ENCODE assay signal across 9 mouse cellular contexts in genomic region chr2:30262840-30263441, GRCm38 (mm10). TPM values are rescaled to one million over a fixed set of nuclear protein-coding genes. Genes with fewer than 3 reads are reported as not detected.
A peak's percentile ranks its signal among the peaks of the same experiment; 100 is the strongest.
DNase-seq lines count a peak whose midpoint lies in the region; ATAC-seq and TF ChIP-seq lines count a peak whose summit lies in the region.
"Had no signal": no experiment of that assay in that cellular context is flagged by ENCODE, and none has a peak within 500 bp of the region (broad histone marks: within the 10 kb centered on the region; RNA-seq: fewer than 3 reads in every experiment).

No protein-coding gene starts in this region.

- WGBS in hindbrain, embryonic 13.5 days = 49% methylated on average over 4 of the region's 4 CpGs
- WGBS in hindbrain, embryonic 11.5 days = 77% methylated on average over 4 of the region's 4 CpGs
- WGBS in hindbrain, postnatal 0 days = 17% methylated on average over 4 of the region's 4 CpGs
- 58% methylated on average over 4 of the region's 4 CpGs for WGBS in midbrain, embryonic 14.5 days
- WGBS in limb, embryonic 10.5 days = 78% methylated on average over 4 of the region's 4 CpGs

- no peak overlapping the region for H3K4me2 ChIP-seq in hindbrain, embryonic 13.5 days
- no peak overlapping the region for H3K4me2 ChIP-seq in hindbrain, embryonic 11.5 days (replicated peaks; ENCODE audit: low read depth, low read length)
- H3K4me2 ChIP-seq in hindbrain, postnatal 0 days (ENCODE audit: low read depth, low read length) = no peak overlapping the region
- H3K4me2 ChIP-seq in midbrain, embryonic 14.5 days (ENCODE audit: low read length) = no peak overlapping the region

- H3K27me3 ChIP-seq in hindbrain, embryonic 13.5 days = no peaks in the 10 kb centered on the region
- H3K27me3 ChIP-seq in hindbrain, embryonic 11.5 days (ENCODE audit: control insufficient read depth, insufficient read depth, low read length) = no peaks in the 10 kb centered on the region
- H3K27me3 ChIP-seq in hindbrain, postnatal 0 days (ENCODE audit: insufficient read depth, low read length) = no peaks in the 10 kb centered on the region
- no peaks in the 10 kb centered on the region for H3K27me3 ChIP-seq in midbrain, embryonic 14.5 days (ENCODE audit: control insufficient read depth, insufficient read depth, low read length)
- H3K27me3 ChIP-seq in limb, embryonic 10.5 days (ENCODE audit: low read depth, poor library complexity, severe bottlenecking) = no peaks in the 10 kb centered on the region

- no peak for DNase-seq in hindbrain, embryonic 11.5 days (ENCODE audit: low spot score)
- DNase-seq in adrenal gland, postnatal 14 days = peak; percentile 80
- peak; percentile 77 to 83 for DNase-seq in cerebellum, postnatal 36 days
- DNase-seq in hindbrain, postnatal 0 days (ENCODE audit: low spot score) = peak; percentile 91
- peak; percentile 78 for DNase-seq in midbrain, embryonic 14.5 days
- no peak for DNase-seq in limb, embryonic 10.5 days (ENCODE audit: low spot score)

- no peak overlapping the region for H3K4me3 ChIP-seq in hindbrain, embryonic 13.5 days
- H3K4me3 ChIP-seq in hindbrain, embryonic 11.5 days (ENCODE audit: low read depth, low read length) = no peak overlapping the region
- no peak overlapping the region for H3K4me3 ChIP-seq in hindbrain, postnatal 0 days (ENCODE audit: low read length)
- H3K4me3 ChIP-seq in midbrain, embryonic 14.5 days (replicated peaks; ENCODE audit: low read depth, low read length) = no peak overlapping the region
- no peak overlapping the region for H3K4me3 ChIP-seq in limb, embryonic 10.5 days

- peak; percentile 57; the same call in 1 of the 2 replicates for ATAC-seq in hindbrain, embryonic 13.5 days (ENCODE audit: low FRiP score)
- ATAC-seq in hindbrain, embryonic 11.5 days (ENCODE audit: low FRiP score) = no peak
- ATAC-seq in hindbrain, postnatal 0 days = peak; percentile 73
- ATAC-seq in midbrain, embryonic 14.5 days (ENCODE audit: low FRiP score, low TSS enrichment) = peak; percentile 53; the same call in 1 of the 2 replicates
- no peak for ATAC-seq in megakaryocyte progenitor cell, adult 5-6 weeks (replicated peaks; ENCODE audit: poor library complexity)

- peaks cover 73% of the 10 kb centered on the region for H3K4me1 ChIP-seq in hindbrain, embryonic 13.5 days (replicated peaks)
- H3K4me1 ChIP-seq in hindbrain, embryonic 11.5 days (replicated peaks; ENCODE audit: control insufficient read depth, insufficient read depth, low read length) = 0 out of 2 replicates have a peak, but pooled peaks cover 2% of the 10 kb centered on the region
- H3K4me1 ChIP-seq in hindbrain, postnatal 0 days (ENCODE audit: insufficient read depth, low read length) = peaks cover 26% of the 10 kb centered on the region
- 0 out of 2 replicates have a peak, but pooled peaks cover 12% of the 10 kb centered on the region for H3K4me1 ChIP-seq in midbrain, embryonic 14.5 days (ENCODE audit: control insufficient read depth, insufficient read depth, low read length)
- H3K4me1 ChIP-seq in limb, embryonic 10.5 days = peaks cover 33% of the 10 kb centered on the region

- H3K9me3 ChIP-seq in hindbrain, embryonic 13.5 days = no peaks in the 10 kb centered on the region
- H3K9me3 ChIP-seq in hindbrain, embryonic 11.5 days (ENCODE audit: control insufficient read depth, low read length) = no peaks in the 10 kb centered on the region
- no peaks in the 10 kb centered on the region for H3K9me3 ChIP-seq in hindbrain, postnatal 0 days (ENCODE audit: low read length)
- no peaks in the 10 kb centered on the region for H3K9me3 ChIP-seq in midbrain, embryonic 14.5 days (ENCODE audit: control insufficient read depth, low read length)
- H3K9me3 ChIP-seq in limb, embryonic 10.5 days (replicated peaks) = no peaks in the 10 kb centered on the region

- H3K27ac ChIP-seq in hindbrain, embryonic 13.5 days = peak overlapping the region; percentile 60
- H3K27ac ChIP-seq in hindbrain, embryonic 11.5 days (ENCODE audit: low read depth, low read length) = no peak overlapping the region
- peak overlapping the region; percentile 48; the same call in 1 of the 2 replicates for H3K27ac ChIP-seq in hindbrain, postnatal 0 days
- no peak overlapping the region for H3K27ac ChIP-seq in midbrain, embryonic 14.5 days (replicated peaks; ENCODE audit: low read depth, low read length)
- no peak overlapping the region for H3K27ac ChIP-seq in limb, embryonic 10.5 days
- H3K27ac ChIP-seq: macrophage had no signal

- peaks cover 79% of the 10 kb centered on the region for H3K36me3 ChIP-seq in hindbrain, embryonic 13.5 days
- peaks cover 12% of the 10 kb centered on the region; the same call in 1 of the 2 replicates for H3K36me3 ChIP-seq in hindbrain, embryonic 11.5 days (ENCODE audit: control insufficient read depth, insufficient read depth, low read length)
- H3K36me3 ChIP-seq in hindbrain, postnatal 0 days (ENCODE audit: insufficient read depth, low read length) = peaks cover 29% of the 10 kb centered on the region; the same call in 1 of the 2 replicates
- peaks cover 70% of the 10 kb centered on the region for H3K36me3 ChIP-seq in midbrain, embryonic 14.5 days (ENCODE audit: control insufficient read depth, insufficient read depth, low read length)
- peaks cover 82% of the 10 kb centered on the region for H3K36me3 ChIP-seq in limb, embryonic 10.5 days

- H3K9ac ChIP-seq in hindbrain, embryonic 13.5 days = no peak overlapping the region
- H3K9ac ChIP-seq in hindbrain, embryonic 11.5 days (ENCODE audit: low read depth, low read length) = no peak overlapping the region
- no peak overlapping the region for H3K9ac ChIP-seq in hindbrain, postnatal 0 days (replicated peaks; ENCODE audit: low read length)
- no peak overlapping the region for H3K9ac ChIP-seq in midbrain, embryonic 14.5 days (replicated peaks; ENCODE audit: low read length)

- no peak for TF ChIP-seq CTCF in hindbrain, postnatal 0 days (IDR thresholded peaks at IDR 0.05; ENCODE audit: low read depth)

RNA-seq across cellular contexts. Expression of gene Phyhd1, which starts 3.1 kb away (rescaled TPM):
- 6.5 and 8.3 TPM in 2 replicates for polyA plus RNA-seq in hindbrain, embryonic 13.5 days (2015; fragmentation: Nextera tagmentation; extraction: Ambion mirVana)
- polyA plus RNA-seq in hindbrain, embryonic 11.5 days (2014; fragmentation: Nextera tagmentation; extraction: Ambion mirVana) = 4.2 and 5.6 TPM in 2 replicates
- 19.8 and 20.4 TPM in 2 replicates for total RNA-seq in adrenal gland, postnatal 14 days (2021)
- 5.6 and 8.9 TPM in 2 replicates for total RNA-seq in hindbrain, postnatal 0 days (2014; rRNA removed)
- 6.2 and 7.4 TPM in 2 replicates for polyA plus RNA-seq in hindbrain, postnatal 0 days (2015; fragmentation: Nextera tagmentation; extraction: Ambion mirVana)
- 4.9 and 6.0 TPM in 2 replicates for polyA plus RNA-seq in midbrain, embryonic 14.5 days (2014; fragmentation: Nextera tagmentation; extraction: Ambion mirVana)
- polyA plus RNA-seq in limb, embryonic 10.5 days (2016; fragmentation: Nextera tagmentation; extraction: Ambion mirVana) = 1.4 and 3.3 TPM in 2 replicates
- total RNA-seq in megakaryocyte progenitor cell, adult 5-6 weeks (2015) = 0.35 and 0.64 TPM in 2 replicates
- total RNA-seq in megakaryocyte progenitor cell, adult 5-6 weeks (2017) = 0.88 and 2.8 TPM in 2 replicates

RNA-seq across cellular contexts. Expression of gene Gm28038, which starts 17.9 kb away (rescaled TPM):
- polyA plus RNA-seq in hindbrain, embryonic 13.5 days (2015; fragmentation: Nextera tagmentation; extraction: Ambion mirVana) = not detected in 2 replicates
- not detected in 2 replicates for polyA plus RNA-seq in hindbrain, embryonic 11.5 days (2014; fragmentation: Nextera tagmentation; extraction: Ambion mirVana)
- total RNA-seq in adrenal gland, postnatal 14 days (2021) = not detected in 2 replicates
- not detected in 2 replicates for total RNA-seq in hindbrain, postnatal 0 days (2014; rRNA removed)
- polyA plus RNA-seq in hindbrain, postnatal 0 days (2015; fragmentation: Nextera tagmentation; extraction: Ambion mirVana) = not detected in 2 replicates
- polyA plus RNA-seq in midbrain, embryonic 14.5 days (2014; fragmentation: Nextera tagmentation; extraction: Ambion mirVana) = not detected in 2 replicates
- polyA plus RNA-seq in limb, embryonic 10.5 days (2016; fragmentation: Nextera tagmentation; extraction: Ambion mirVana) = not detected in 2 replicates
- total RNA-seq in megakaryocyte progenitor cell, adult 5-6 weeks (2015) = not detected in 2 replicates
- not detected in 2 replicates for total RNA-seq in megakaryocyte progenitor cell, adult 5-6 weeks (2017)

RNA-seq across cellular contexts. Expression of gene Gm28035, which starts 22.6 kb away (rescaled TPM):
- 0.10 and 0.36 TPM in 2 replicates for polyA plus RNA-seq in hindbrain, embryonic 13.5 days (2015; fragmentation: Nextera tagmentation; extraction: Ambion mirVana)
- polyA plus RNA-seq in hindbrain, embryonic 11.5 days (2014; fragmentation: Nextera tagmentation; extraction: Ambion mirVana) = 0.06 and 0.07 TPM in 2 replicates
- total RNA-seq in adrenal gland, postnatal 14 days (2021) = 0.63 and 1.7 TPM in 2 replicates
- total RNA-seq in hindbrain, postnatal 0 days (2014; rRNA removed) = 6.8 and 15.1 TPM in 2 replicates
- polyA plus RNA-seq in hindbrain, postnatal 0 days (2015; fragmentation: Nextera tagmentation; extraction: Ambion mirVana) = 0.25 and 0.31 TPM in 2 replicates
- polyA plus RNA-seq in midbrain, embryonic 14.5 days (2014; fragmentation: Nextera tagmentation; extraction: Ambion mirVana) = 0.25 TPM in 1 of 2 replicates, not detected in the other
- polyA plus RNA-seq in limb, embryonic 10.5 days (2016; fragmentation: Nextera tagmentation; extraction: Ambion mirVana) = 0.04 and 0.08 TPM in 2 replicates
- total RNA-seq in megakaryocyte progenitor cell, adult 5-6 weeks (2015) = not detected in 2 replicates
- 0.07 TPM in 1 of 2 replicates, not detected in the other for total RNA-seq in megakaryocyte progenitor cell, adult 5-6 weeks (2017)

RNA-seq across cellular contexts. Expression of gene Dolk, which starts 23.2 kb away (rescaled TPM):
- polyA plus RNA-seq in hindbrain, embryonic 13.5 days (2015; fragmentation: Nextera tagmentation; extraction: Ambion mirVana) = 33.7 TPM in 2 replicates
- 24.0 and 24.1 TPM in 2 replicates for polyA plus RNA-seq in hindbrain, embryonic 11.5 days (2014; fragmentation: Nextera tagmentation; extraction: Ambion mirVana)
- total RNA-seq in adrenal gland, postnatal 14 days (2021) = 46.2 and 48.1 TPM in 2 replicates
- total RNA-seq in hindbrain, postnatal 0 days (2014; rRNA removed) = 43.7 and 50.4 TPM in 2 replicates
- 42.1 and 43.5 TPM in 2 replicates for polyA plus RNA-seq in hindbrain, postnatal 0 days (2015; fragmentation: Nextera tagmentation; extraction: Ambion mirVana)
- 32.2 and 32.7 TPM in 2 replicates for polyA plus RNA-seq in midbrain, embryonic 14.5 days (2014; fragmentation: Nextera tagmentation; extraction: Ambion mirVana)
- polyA plus RNA-seq in limb, embryonic 10.5 days (2016; fragmentation: Nextera tagmentation; extraction: Ambion mirVana) = 26.8 and 27.5 TPM in 2 replicates
- 5.9 TPM in 2 replicates for total RNA-seq in megakaryocyte progenitor cell, adult 5-6 weeks (2015)
- 9.3 and 14.1 TPM in 2 replicates for total RNA-seq in megakaryocyte progenitor cell, adult 5-6 weeks (2017)

RNA-seq across cellular contexts. Expression of gene Nup188, which starts 23.3 kb away (rescaled TPM):
- 21.6 and 24.0 TPM in 2 replicates for polyA plus RNA-seq in hindbrain, embryonic 13.5 days (2015; fragmentation: Nextera tagmentation; extraction: Ambion mirVana)
- 44.5 and 49.9 TPM in 2 replicates for polyA plus RNA-seq in hindbrain, embryonic 11.5 days (2014; fragmentation: Nextera tagmentation; extraction: Ambion mirVana)
- 38.2 and 40.5 TPM in 2 replicates for total RNA-seq in adrenal gland, postnatal 14 days (2021)
- 32.6 and 51.0 TPM in 2 replicates for total RNA-seq in hindbrain, postnatal 0 days (2014; rRNA removed)
- polyA plus RNA-seq in hindbrain, postnatal 0 days (2015; fragmentation: Nextera tagmentation; extraction: Ambion mirVana) = 11.9 and 12.6 TPM in 2 replicates
- 20.5 and 26.0 TPM in 2 replicates for polyA plus RNA-seq in midbrain, embryonic 14.5 days (2014; fragmentation: Nextera tagmentation; extraction: Ambion mirVana)
- 74.4 and 77.1 TPM in 2 replicates for polyA plus RNA-seq in limb, embryonic 10.5 days (2016; fragmentation: Nextera tagmentation; extraction: Ambion mirVana)
- total RNA-seq in megakaryocyte progenitor cell, adult 5-6 weeks (2015) = 34.3 and 35.8 TPM in 2 replicates
- total RNA-seq in megakaryocyte progenitor cell, adult 5-6 weeks (2017) = 21.6 and 21.7 TPM in 2 replicates

Comparison
In these comparisons a context has a peak if more than half of its experiments do, and no peak if none do; other contexts are left out.
1. ATAC-seq: peak in hindbrain, embryonic 13.5 days (single experiment), hindbrain, postnatal 0 days (single experiment) and midbrain, embryonic 14.5 days (single experiment); none in hindbrain, embryonic 11.5 days (single experiment) and megakaryocyte progenitor cell, adult 5-6 weeks (single experiment).
2. H3K27ac ChIP-seq: peak in hindbrain, embryonic 13.5 days (single experiment) and hindbrain, postnatal 0 days (single experiment); none in hindbrain, embryonic 11.5 days (single experiment), midbrain, embryonic 14.5 days (single experiment) and limb, embryonic 10.5 days (single experiment).
3. DNase-seq: peak in adrenal gland, postnatal 14 days (single experiment), cerebellum, postnatal 36 days (2 of 2), hindbrain, postnatal 0 days (single experiment) and midbrain, embryonic 14.5 days (single experiment); none in hindbrain, embryonic 11.5 days (single experiment) and limb, embryonic 10.5 days (single experiment).